22 mouse cellular contexts compared by ENCODE assay signal in the genomic region with DNA sequence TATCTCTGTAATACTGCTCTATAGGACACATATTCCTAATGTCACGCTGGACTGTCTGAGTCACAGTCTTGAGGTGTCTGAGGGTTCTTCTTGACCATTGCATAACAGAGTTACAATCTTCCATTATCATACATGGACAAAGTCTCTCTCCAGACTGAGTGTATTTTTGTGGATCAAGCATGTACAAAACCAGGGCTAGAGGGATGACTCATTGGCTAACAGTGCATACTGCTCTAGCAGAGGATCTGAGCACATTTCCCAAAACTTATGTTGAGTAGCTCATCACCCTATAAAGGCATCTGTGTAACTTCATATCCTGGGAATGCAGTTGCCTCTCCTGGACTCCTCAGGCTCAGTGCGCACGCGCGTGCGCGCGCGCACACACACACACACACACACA.
A peak's percentile ranks its signal among the peaks of the same experiment; 100 is the strongest.
DNase-seq lines count a peak whose midpoint lies in the region; ATAC-seq and TF ChIP-seq lines count a peak whose summit lies in the region.
"Had no signal": no experiment of that assay in that cellular context is flagged by ENCODE, and none has a peak within 500 bp of the region (broad histone marks: within the 10 kb centered on the region; RNA-seq: fewer than 3 reads in every experiment).

No protein-coding gene starts in this region.

- peak; percentile 91 for ATAC-seq in frontal cortex, adult (ENCODE audit: low TSS enrichment)
- ATAC-seq: forebrain, embryonic 13.5 days; forebrain, embryonic 15.5 days; forebrain, postnatal 0 days had no signal

- H3K4me1 ChIP-seq in embryonic fibroblast, embryonic 13.5 days (ENCODE audit: control insufficient read depth, insufficient read depth, low read length), result peaks cover 2% of the 10 kb centered on the region; the same call in 1 of the 2 replicates
- H3K4me1 ChIP-seq: embryonic facial prominence, embryonic 13.5 days; embryonic facial prominence, embryonic 15.5 days; forebrain, embryonic 13.5 days; forebrain, embryonic 15.5 days had no signal

- DNase-seq in frontal cortex, postnatal 10 days (ENCODE audit: low spot score in 2 of 2), result no peak
- DNase-seq in 3T3-L1 (ENCODE audit: low read depth, low spot score) (peak; percentile 71), NIH3T3 (ENCODE audit: low read depth) (peak; percentile 62)
- DNase-seq in thymus, postnatal 25 days, result no peak
- no peak for DNase-seq in adrenal gland, postnatal 4 days (ENCODE audit: low spot score in 2 of 2)
- DNase-seq: adrenal gland, adult 2 months; adrenal gland, postnatal 10 days; adrenal gland, postnatal 25 days; cerebellum, adult 11 months; cerebellum, adult 18-20 months; cerebellum, adult 8-10 months; cerebellum, adult 9-11 months; cerebellum, postnatal 14 days; cerebellum, postnatal 36 days; embryo, embryonic 11 days; forebrain, postnatal 0 days had no signal

- TF ChIP-seq CTCF in embryonic fibroblast, embryonic 13.5 days (IDR thresholded peaks at IDR 0.05; ENCODE audit: borderline replicate concordance, insufficient read depth, low read length), result no peak

- TF ChIP-seq POLR2A in embryonic fibroblast, embryonic 13.5 days (IDR thresholded peaks at IDR 0.05; ENCODE audit: low read depth, low read length), result no peak

- H3K4me3 ChIP-seq in embryonic fibroblast, embryonic 13.5 days (ENCODE audit: insufficient read depth, low read length), result no peak overlapping the region
- H3K4me3 ChIP-seq: embryonic facial prominence, embryonic 13.5 days; embryonic facial prominence, embryonic 15.5 days; forebrain, embryonic 13.5 days; forebrain, embryonic 15.5 days had no signal

- peak overlapping the region; percentile 83 for H3K27ac ChIP-seq in embryonic fibroblast, embryonic 13.5 days (ENCODE audit: insufficient read depth, low read length)
- H3K27ac ChIP-seq: embryonic facial prominence, embryonic 13.5 days; embryonic facial prominence, embryonic 15.5 days; forebrain, embryonic 13.5 days; forebrain, embryonic 15.5 days had no signal

Comparison
In these comparisons a context has a peak if more than half of its experiments do, and no peak if none do; other contexts are left out.
1. DNase-seq: peak in 3T3-L1 (single experiment) and NIH3T3 (single experiment); none in frontal cortex, postnatal 10 days (0 of 2), thymus, postnatal 25 days (single experiment) and adrenal gland, postnatal 4 days (0 of 2).